Mouse (Mus musculus) lung, embryonic 15.5 days (tissue): ENCODE results near the gene Msi2. TPM values are rescaled to one million over a fixed set of nuclear protein-coding genes. Genes with fewer than 3 reads are reported as not detected.

Experiments used
- ATAC-seq: fragments of 200-750 bp; cut with Nextera tagmentation; 2 replicates; pipeline ENCODE4 v1.8.0; 2017; ENCODE audit warnings: moderate number of reproducible peaks, borderline replicate concordance; ENCODE audit not compliant: low FRiP score, low TSS enrichment; ENCODE audit errors: extremely low read depth
- H3K27ac ChIP-seq: fragments of 300-500 bp; sonication (generic); 2 replicates; pipeline ENCODE4 v1.5.1; 2015; ENCODE audit warnings: moderate library complexity, mild to moderate bottlenecking, inconsistent platforms
- H3K27me3 ChIP-seq: fragments of 300-500 bp; sonication (generic); 2 replicates; pipeline ENCODE4 v1.6.1; 2015; ENCODE audit warnings: inconsistent platforms
- H3K36me3 ChIP-seq: fragments of 300-500 bp; sonication (generic); 2 replicates; pipeline ENCODE4 v1.6.1; 2015; ENCODE audit warnings: inconsistent platforms
- H3K4me1 ChIP-seq: fragments of 300-500 bp; sonication (generic); 2 replicates; pipeline ENCODE4 v1.6.1; 2015; ENCODE audit warnings: inconsistent platforms
- H3K4me2 ChIP-seq: fragments of 300-500 bp; sonication (generic); 2 replicates; pipeline ENCODE4 v1.6.1; 2015; ENCODE audit warnings: inconsistent platforms, mild to moderate bottlenecking, moderate library complexity
- H3K4me3 ChIP-seq: fragments of 300-500 bp; sonication (generic); 2 replicates; pipeline ENCODE4 v1.5.1; 2015; ENCODE audit warnings: mild to moderate bottlenecking, inconsistent platforms
- H3K9ac ChIP-seq: fragments of 300-500 bp; sonication (generic); 2 replicates; pipeline ENCODE4 v1.6.1; 2015; ENCODE audit warnings: inconsistent platforms
- H3K9me3 ChIP-seq: fragments of 300-500 bp; sonication (generic); 2 replicates; pipeline ENCODE4 v1.6.1; 2016; ENCODE audit warnings: inconsistent platforms
- WGBS: fragments of 180-500 bp; shearing (Covaris S2); methylation state at CpG from one replicate; pipeline ENCODE4 v1.1.7; 2015; 5-methylcytosine and 5-hydroxymethylcytosine counted together
- polyA plus RNA-seq: library from polyadenylated mRNA; unstranded; fragments of >200 nt; fragmentation: Nextera tagmentation; extraction: Ambion mirVana; gene quantifications from 2 replicates; pipeline ENCODE4 v1.2.1, GENCODE M21; 2015

Msi2 gene
- polyA plus RNA-seq, 1 experiment from 2014 or later: 13.8 TPM

DNA sequence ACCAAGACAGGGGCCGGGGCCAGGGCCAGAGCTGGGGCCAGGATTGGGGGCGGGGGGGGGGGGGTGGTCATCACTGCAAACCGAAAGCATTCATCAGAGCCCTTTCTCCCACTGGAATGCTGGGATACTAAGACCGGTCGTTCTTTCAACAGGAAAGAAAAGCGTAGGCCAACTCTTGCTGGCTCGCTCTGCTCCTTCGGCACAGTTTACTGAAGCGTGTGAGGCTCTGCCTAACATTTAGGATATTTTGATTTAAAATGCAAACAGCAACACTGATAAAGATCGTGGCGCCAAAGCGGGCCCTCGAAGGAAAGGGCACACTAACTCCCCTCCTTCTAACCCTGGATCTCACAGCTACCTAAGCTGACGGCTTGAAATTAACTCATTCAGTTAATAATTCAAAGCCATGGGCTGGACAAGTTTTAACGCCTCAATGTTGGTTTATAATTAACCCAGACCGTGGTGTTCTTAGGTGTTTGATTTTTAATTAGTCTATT is 100.3 kb downstream of the Msi2 start:
- 32% methylated on average over 16 of the region's 16 CpGs for WGBS
- Histone ChIP-seq H3K36me3 (no peaks in the 10 kb centered on the region), H3K4me3 (no peak overlapping the region), H3K27me3 (no peaks in the 10 kb centered on the region), H3K4me2 (peak overlapping the region; percentile 16; the same call in 1 of the 2 replicates), H3K4me1 (peaks cover 83% of the 10 kb centered on the region), H3K9ac (no peak overlapping the region), H3K9me3 (no peaks in the 10 kb centered on the region), H3K27ac (peak overlapping the region; percentile 56)
- ATAC-seq: no peak

DNA sequence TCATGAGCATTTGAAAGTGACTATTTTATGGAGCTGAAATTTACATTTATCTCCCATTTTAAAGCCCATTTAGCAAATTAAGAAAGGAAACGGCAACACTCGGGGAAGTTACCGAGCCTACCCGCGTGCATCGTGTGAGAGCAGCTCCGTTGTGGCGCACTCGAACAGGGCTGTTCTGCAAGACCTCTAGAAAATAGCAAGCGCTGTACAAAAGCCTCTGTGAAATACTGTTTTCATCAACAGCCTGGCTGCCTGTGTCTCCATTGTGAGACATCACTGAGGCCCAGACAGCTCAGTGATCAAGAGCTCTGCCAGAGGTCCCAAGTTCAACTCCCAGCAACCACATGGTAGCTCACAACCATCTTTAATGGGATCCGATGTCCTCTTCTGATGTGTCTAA is 100.9 kb downstream of the Msi2 start:
- peaks cover 85% of the 10 kb centered on the region for H3K4me1 ChIP-seq
- H3K4me3 ChIP-seq: no peak overlapping the region
- H3K36me3 ChIP-seq: no peaks in the 10 kb centered on the region
- H3K9me3 ChIP-seq: no peaks in the 10 kb centered on the region
- H3K9ac ChIP-seq: no peak overlapping the region
- 92% methylated on average over 11 of the region's 11 CpGs for WGBS
- no peaks in the 10 kb centered on the region for H3K27me3 ChIP-seq
- H3K27ac ChIP-seq: 0 out of 2 replicates have a peak overlapping the region, but pooled peaks have one; percentile 56
- no peak overlapping the region for H3K4me2 ChIP-seq
- no peak for ATAC-seq

DNA sequence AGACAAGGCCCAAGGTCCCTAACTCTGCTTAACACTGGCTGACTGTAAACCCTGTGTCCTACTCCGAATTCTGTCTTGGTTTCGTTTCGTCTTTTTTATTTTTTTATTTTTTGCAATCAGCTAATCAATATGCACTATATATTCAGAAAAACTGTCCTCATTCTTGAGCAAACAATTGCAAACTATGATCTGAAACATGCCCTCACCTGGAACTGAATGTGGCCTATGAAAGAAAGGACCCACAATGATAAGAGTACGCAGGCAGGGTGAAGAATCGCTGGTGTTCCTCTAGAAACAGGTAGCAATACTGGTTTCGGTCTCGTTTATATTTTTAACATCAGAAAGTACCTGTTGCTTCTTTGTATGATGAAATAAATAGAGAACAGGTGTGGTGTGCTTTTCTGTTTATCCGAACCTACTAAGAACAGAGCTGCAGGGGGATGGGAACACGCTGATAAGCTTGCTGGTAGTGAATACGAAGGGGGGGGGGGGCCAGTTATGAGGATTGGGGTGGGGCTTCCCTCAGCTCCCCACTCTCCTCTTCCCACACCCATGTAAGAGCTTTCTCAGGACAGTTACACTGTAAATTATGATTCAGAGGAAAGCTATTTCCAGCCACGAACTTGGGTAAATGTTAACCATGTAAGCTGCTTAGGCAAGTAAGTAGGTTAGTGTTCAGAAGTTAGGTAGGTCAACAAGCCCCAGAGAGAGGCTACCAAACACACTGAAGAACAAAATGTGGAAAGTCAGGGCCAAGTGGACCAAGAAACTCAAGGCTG is 103.6 kb downstream of the Msi2 start:
- Histone ChIP-seq H3K36me3 (no peaks in the 10 kb centered on the region), H3K27ac (peak overlapping the region; percentile 76), H3K9ac (no peak overlapping the region), H3K27me3 (no peaks in the 10 kb centered on the region), H3K9me3 (no peaks in the 10 kb centered on the region), H3K4me1 (peaks cover 63% of the 10 kb centered on the region), H3K4me2 (no peak overlapping the region), H3K4me3 (no peak overlapping the region)
- no peak for ATAC-seq
- 61% methylated on average over 11 of the region's 11 CpGs for WGBS

DNA sequence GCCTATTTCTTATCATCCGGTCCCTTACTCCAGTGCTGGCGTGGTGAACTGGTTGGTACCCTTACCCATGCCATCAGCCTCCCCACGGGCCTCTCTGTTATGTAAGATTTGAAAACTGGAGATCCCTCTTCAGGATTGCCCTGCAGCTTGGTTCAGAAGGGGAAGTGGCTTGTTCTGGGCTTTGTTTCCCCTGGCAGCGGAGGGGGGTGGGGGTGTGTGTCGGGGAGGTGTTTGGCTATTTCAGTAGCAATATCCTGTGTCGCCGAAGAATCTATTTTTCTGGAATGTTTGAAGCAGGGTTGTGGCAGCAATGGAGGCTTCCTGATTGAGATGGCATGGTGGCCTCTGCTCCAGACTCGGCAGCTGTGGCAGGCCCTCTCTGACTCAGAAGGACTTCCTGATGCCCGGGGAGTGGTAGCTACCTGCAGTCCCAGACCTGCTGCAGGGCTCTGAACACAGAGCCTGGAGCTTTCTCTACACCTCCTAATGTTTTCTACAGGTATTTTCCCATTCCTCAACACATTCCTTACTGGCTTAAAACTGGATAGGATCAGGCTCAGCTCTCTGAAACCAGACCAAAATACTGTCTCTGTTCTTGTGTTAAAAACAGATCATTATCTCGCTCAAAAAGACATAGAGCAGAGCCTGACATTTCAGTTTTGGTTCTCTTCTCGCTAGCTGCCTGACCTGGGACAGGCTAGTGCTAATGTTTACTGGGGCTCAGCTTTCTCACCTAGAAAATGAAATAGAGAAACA is 104.4 kb downstream of the Msi2 start:
- no peaks in the 10 kb centered on the region for H3K9me3 ChIP-seq
- ATAC-seq: no peak
- H3K4me2 ChIP-seq: 0 out of 2 replicates have a peak overlapping the region, but pooled peaks have one; percentile 16
- WGBS: 30% methylated on average over 11 of the region's 11 CpGs
- no peak overlapping the region for H3K4me3 ChIP-seq
- H3K36me3 ChIP-seq: no peaks in the 10 kb centered on the region
- peak overlapping the region; percentile 76 for H3K27ac ChIP-seq
- H3K4me1 ChIP-seq: peaks cover 63% of the 10 kb centered on the region
- no peak overlapping the region for H3K9ac ChIP-seq
- no peaks in the 10 kb centered on the region for H3K27me3 ChIP-seq

DNA sequence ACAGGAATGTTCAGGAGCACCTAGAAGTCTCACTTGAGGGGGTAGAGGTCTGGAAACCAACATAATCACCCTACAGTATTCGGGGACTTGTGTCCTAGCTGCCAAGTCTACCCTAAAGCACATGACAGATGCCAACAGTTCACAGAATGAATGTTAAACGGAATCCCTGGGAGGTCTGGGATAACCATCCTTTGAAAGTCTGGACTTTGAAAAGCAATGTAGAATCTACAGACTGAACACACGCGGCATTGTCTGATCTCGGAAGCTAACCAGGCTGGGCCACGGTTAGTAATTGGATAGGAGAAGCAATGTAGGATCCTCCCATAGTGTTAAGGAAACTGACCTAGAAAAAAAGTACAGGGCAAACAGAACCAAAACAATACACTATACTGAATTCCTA is 105.3 kb downstream of the Msi2 start:
- H3K9ac ChIP-seq: no peak overlapping the region
- no peak overlapping the region for H3K4me3 ChIP-seq
- H3K4me1 ChIP-seq: peaks cover 57% of the 10 kb centered on the region
- ATAC-seq: no peak
- 71% methylated on average over 6 of the region's 6 CpGs for WGBS
- no peak overlapping the region for H3K4me2 ChIP-seq
- no peak overlapping the region for H3K27ac ChIP-seq
- H3K36me3 ChIP-seq: no peaks in the 10 kb centered on the region
- no peaks in the 10 kb centered on the region for H3K27me3 ChIP-seq
- no peaks in the 10 kb centered on the region for H3K9me3 ChIP-seq

DNA sequence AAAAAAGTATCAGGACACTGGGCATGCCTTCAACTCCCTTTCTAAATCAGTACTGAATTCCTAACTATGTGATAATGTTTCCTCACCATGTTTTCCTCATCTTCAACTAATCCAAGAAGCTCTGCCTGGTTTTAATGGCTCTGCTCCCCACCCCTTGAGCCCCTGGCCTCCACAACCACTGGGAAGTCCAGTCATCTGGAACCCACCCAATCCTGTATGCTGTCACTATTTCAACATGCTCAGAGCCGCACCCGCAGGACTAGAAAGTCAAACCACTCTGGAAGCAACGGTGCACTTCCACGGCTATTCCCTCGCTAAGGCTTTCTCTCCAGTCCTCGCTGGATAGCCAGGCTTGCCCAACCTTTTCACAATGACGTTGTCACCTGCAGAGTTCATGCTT is 106.2 kb downstream of the Msi2 start:
- 81% methylated on average over 7 of the region's 7 CpGs for WGBS
- no peaks in the 10 kb centered on the region for H3K9me3 ChIP-seq
- no peak overlapping the region for H3K4me3 ChIP-seq
- no peak overlapping the region for H3K27ac ChIP-seq
- ATAC-seq: no peak
- no peak overlapping the region for H3K4me2 ChIP-seq
- no peak overlapping the region for H3K9ac ChIP-seq
- no peaks in the 10 kb centered on the region for H3K36me3 ChIP-seq
- H3K27me3 ChIP-seq: no peaks in the 10 kb centered on the region
- peaks cover 57% of the 10 kb centered on the region for H3K4me1 ChIP-seq

DNA sequence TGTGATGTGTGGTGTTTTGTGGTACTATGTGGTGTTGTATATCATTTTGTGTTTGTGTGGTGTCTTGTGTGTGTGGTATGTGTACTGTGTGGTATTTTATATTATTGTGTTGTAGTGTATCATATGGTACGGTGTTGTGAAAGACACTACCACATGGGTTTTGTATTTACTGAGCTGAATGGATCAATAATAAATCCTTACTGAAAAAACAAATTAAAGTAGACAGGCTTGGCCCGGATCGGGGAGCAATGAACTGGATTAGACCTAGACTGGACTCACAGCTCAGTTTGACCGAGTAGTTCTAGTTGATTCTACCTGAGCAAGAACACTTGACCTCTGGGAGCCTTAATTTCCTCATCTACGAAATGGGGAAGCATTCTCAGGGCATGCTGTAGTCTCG is 107.5 kb downstream of the Msi2 start:
- H3K27me3 ChIP-seq: no peaks in the 10 kb centered on the region
- no peak overlapping the region for H3K27ac ChIP-seq
- ATAC-seq: no peak
- H3K9me3 ChIP-seq: no peaks in the 10 kb centered on the region
- H3K9ac ChIP-seq: no peak overlapping the region
- WGBS: 92% methylated on average over 6 of the region's 6 CpGs
- no peak overlapping the region for H3K4me3 ChIP-seq
- no peaks in the 10 kb centered on the region for H3K36me3 ChIP-seq
- peaks cover 64% of the 10 kb centered on the region for H3K4me1 ChIP-seq
- no peak overlapping the region for H3K4me2 ChIP-seq

DNA sequence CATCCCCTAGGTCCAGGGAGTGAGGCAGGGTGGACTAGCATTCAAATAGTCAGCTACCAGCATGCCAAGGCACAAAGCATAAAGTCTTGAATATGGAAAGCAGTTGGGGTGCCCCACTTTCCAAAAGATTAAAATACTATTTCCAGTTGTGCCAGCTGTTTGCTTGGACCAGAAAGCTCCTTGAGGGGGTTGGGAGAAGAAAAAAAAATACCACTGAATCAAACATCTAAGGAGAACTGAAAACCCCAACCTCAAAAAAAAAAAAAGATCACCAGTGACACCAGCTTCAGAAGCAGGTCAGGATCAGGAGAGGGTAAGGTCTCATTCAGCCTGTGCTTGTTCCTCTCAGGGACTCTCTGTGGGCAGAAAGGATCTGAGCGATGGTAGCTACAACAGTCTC is 108.2 kb downstream of the Msi2 start:
- Histone ChIP-seq H3K27ac (no peak overlapping the region), H3K4me3 (no peak overlapping the region), H3K27me3 (no peaks in the 10 kb centered on the region), H3K9me3 (no peaks in the 10 kb centered on the region), H3K4me2 (no peak overlapping the region), H3K4me1 (peaks cover 65% of the 10 kb centered on the region), H3K9ac (no peak overlapping the region), H3K36me3 (no peaks in the 10 kb centered on the region)
- ATAC-seq: no peak
- WGBS: 96% methylated on average over 1 of the region's 1 CpGs

DNA sequence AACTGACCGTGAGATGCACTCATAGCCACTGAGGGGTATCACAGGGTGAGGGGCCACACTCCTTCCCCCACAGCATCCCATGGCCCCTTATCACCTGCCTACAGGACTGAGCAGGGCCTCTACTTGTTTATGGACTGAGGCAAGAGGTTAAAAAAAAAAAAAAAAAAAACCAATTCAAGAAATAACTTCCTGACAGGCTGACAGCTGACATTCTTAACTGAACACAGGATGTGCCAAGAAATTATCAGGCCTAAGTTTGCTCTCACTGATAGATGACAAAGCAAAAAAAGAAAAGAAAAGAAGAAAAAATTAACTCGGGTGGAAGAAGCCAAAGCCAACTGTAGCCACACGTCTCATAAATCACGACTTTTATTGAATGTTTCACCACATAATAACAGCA is 109.7 kb downstream of the Msi2 start:
- peak; percentile 50; the same call in 1 of the 2 replicates for ATAC-seq
- Histone ChIP-seq H3K9me3 (no peaks in the 10 kb centered on the region), H3K4me3 (no peak overlapping the region), H3K27me3 (no peaks in the 10 kb centered on the region), H3K36me3 (no peaks in the 10 kb centered on the region), H3K9ac (no peak overlapping the region), H3K27ac (peak overlapping the region; percentile 83), H3K4me1 (peaks cover 54% of the 10 kb centered on the region), H3K4me2 (no peak overlapping the region)
- 29% methylated on average over 4 of the region's 4 CpGs for WGBS

DNA sequence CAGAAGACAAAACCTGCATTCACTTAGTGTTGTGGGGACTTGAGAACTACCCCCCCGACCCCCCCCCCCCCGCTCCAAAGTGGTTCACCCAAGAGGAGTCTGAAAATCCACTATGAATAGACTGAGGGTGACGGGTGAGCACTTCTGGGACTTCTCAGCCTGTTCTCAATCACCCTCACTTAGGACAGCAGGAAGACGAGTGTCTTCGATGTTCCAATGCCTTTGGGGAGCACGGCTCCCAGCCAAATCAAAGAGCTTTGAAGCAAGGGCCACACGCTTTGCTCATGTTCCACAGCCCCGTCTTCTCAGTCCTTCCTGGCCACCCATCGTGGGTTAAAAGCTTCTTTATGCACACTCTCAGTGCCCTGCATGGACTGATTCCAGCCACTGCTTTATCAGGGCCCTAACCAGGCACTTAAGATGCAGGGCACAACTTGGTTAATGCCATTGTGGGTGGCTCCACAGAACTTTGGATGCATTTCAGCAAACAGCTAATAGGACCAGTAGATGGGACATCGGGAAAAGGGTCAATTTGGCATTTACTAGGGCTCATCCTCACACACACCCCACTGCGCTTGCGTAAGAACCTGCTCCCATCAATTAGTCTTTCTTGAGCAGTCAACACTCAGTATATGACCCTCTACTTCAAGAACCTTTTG is 110.5 kb downstream of the Msi2 start:
- no peaks in the 10 kb centered on the region for H3K36me3 ChIP-seq
- 44% methylated on average over 12 of the region's 12 CpGs for WGBS
- H3K4me2 ChIP-seq: peak overlapping the region; percentile 10; the same call in 1 of the 2 replicates
- peak overlapping the region; percentile 83 for H3K27ac ChIP-seq
- ATAC-seq: peak; percentile 83
- no peak overlapping the region for H3K4me3 ChIP-seq
- peaks cover 47% of the 10 kb centered on the region for H3K4me1 ChIP-seq
- no peaks in the 10 kb centered on the region for H3K27me3 ChIP-seq
- no peak overlapping the region for H3K9ac ChIP-seq
- H3K9me3 ChIP-seq: no peaks in the 10 kb centered on the region

DNA sequence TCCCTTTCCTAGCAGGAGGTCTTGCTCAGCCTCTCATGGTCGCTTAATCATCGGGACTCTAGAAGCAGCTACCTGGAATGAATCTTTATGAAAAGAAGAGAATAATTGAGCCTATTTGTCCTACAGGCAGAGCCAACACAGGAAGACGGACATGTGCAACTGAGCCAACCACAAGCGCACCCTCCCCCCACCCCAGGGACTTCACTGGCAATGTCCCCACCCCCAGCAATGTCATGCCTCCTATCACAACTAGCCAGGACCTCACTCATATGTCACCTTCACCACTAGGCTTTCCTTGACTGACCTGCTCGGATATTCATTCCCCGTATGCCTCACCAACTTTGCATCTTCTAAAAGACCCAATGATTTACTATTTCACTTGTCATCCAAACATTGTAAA is 112.5 kb downstream of the Msi2 start:
- H3K4me1 ChIP-seq: peaks cover 42% of the 10 kb centered on the region
- no peak for ATAC-seq
- H3K9ac ChIP-seq: no peak overlapping the region
- no peak overlapping the region for H3K27ac ChIP-seq
- no peak overlapping the region for H3K4me3 ChIP-seq
- no peak overlapping the region for H3K4me2 ChIP-seq
- no peaks in the 10 kb centered on the region for H3K36me3 ChIP-seq
- 89% methylated on average over 6 of the region's 6 CpGs for WGBS
- no peaks in the 10 kb centered on the region for H3K9me3 ChIP-seq
- H3K27me3 ChIP-seq: no peaks in the 10 kb centered on the region
